Mouse (Mus musculus) right cerebral cortex, adult 2 months (tissue): ENCODE results near the gene Gm44973.
"Not testable (repeated sequence)": the region's sequence is repeated elsewhere in the genome, so short reads cannot be mapped to it uniquely, and the experiment has no call there.

Experiments
- DNase-seq, 2 experiments: peaks; one replicate each; pipeline ENCODE4 v3.0.0; 2021 to 2022; ENCODE audit warnings: low spot score in 2 of 2

The Gm44973 gene

DNA sequence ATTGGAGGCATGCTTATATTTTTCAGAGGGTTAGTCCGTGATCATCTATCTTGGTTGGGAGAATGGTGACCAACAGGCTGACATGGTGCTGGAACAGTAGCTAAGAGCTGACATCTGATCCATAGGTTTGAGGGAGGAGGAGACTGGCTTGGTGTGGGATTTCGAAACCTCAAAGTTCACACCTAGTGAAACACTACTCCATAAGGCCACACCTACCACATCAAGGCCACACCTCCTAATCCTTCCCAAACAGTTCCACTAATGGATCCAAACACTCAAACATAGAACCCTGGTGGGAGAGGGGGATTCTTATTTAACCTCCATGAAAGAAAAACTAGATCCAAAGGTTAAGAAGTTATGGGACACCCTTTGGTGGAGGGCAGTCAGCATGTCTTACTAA lies 1.6 kb downstream of the Gm44973 start:
- DNase-seq: no peak

GRCm38 (mm10) chr7:5017352-5017751 lies 2.1 kb downstream of the Gm44973 start:
- no peak for DNase-seq

DNA sequence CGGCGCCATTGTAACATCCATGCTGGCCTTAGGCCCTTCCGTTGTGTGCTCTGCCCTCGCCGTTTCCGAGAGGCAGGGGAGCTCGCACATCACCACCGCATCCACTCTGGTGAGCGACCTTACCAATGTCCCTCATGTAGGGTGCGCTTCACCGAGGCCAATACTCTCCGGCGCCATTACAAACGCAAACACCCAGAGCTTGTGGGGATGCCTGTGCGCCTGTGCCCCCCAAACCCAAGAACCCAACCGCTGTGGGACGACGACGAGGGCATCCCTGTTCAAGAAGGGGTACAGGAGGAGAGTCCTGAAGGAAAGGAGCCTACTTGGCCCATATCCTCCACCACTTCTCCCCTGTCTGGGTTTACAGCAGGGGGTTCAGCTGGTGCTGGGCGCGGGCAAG lies 2.6 kb downstream of the Gm44973 start:
- DNase-seq: no peak

DNA sequence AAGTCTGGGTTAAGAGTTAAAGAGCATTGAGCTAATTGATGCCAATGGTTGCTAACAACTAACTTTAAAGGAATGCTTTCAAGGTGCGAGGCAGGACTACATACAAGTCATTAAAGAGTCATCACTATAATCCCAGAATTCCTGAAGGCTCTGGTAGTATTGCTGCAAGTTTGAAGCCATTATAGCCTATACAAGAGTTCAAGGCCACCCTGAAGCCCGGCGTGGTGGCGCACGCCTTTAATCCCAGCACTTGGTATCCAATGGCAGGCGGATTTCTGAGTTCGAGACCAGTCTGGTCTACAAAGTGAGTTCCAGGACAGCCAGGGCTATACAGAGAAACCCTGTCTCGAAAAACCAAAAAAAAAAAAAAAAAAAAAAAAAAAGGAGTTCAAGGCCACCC lies 4.3 kb downstream of the Gm44973 start:
- DNase-seq: not testable (repeated sequence)

DNA sequence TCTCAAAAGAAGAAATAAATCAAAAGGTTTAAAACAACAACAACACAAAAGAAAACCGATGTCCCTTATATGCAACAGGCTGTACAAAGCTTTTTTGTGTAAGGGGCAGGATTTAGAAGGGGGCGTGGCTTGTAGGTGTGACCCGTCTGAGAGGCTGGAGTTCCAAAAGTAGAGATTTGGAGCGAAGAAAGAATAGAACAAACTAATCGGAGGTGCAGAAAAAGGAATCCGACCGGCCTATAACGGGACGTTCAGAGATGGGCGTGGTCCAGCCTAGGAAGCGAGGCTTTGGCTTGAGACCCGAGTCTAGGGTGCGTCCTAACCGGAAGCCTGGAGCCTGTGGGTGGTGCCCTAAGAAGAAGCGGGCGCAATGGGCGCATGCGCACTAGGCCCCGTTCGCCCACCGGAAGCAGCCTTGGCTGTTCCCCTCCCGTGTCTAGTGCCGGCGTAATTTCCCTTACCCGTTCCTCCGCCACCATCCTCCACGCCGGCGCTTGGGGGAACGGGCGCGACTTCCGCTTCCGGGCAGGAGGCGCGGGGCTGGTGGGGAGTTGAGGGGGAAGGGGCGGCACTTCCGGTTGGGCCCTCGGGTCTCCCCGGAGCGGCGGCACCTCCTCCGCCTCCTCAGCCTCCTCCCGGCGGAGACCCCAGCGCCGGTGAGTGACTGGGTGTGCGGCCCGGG lies 4.8 kb downstream of the Gm44973 start, which contains the start of the genes Zfp865 and Ccdc106:
TSS of gene Zfp865 (plus strand) at position 377 of the 682 bp plus-strand sequence.
TSS of gene Ccdc106 (plus strand) at position 554 of the 682 bp plus-strand sequence.
- peak; percentile 99 to 100 for DNase-seq

GRCm38 (mm10) chr7:5020685-5021084 lies 5.4 kb downstream of the Gm44973 start:
- no peak for DNase-seq

- DNase-seq: no peak
Measured at GRCm38 (mm10) chr7:5021197-5021596, 5.9 kb downstream of the Gm44973 start.

- no peak for DNase-seq
Measured at GRCm38 (mm10) chr7:5029543-5029942, 14.2 kb downstream of the Gm44973 start.

DNA sequence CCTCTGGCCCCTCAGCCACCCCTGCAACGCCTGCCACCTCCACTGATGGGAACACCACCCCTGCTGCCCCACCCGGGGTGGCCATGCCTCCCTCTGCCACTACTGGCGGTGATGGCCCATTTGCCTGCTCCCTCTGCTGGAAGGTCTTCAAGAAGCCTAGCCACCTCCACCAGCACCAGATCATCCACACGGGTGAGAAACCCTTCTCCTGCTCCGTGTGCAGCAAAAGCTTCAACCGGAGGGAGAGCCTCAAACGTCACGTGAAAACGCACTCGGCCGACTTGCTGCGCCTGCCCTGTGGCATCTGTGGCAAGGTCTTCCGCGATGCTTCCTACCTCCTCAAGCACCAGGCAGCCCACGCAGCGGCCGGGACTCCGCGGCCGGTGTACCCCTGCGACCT lies 14.7 kb downstream of the Gm44973 start:
- no peak for DNase-seq

GRCm38 (mm10) chr7:5030554-5031275 lies 15.4 kb downstream of the Gm44973 start:
- DNase-seq: no peak

- no peak for DNase-seq
Measured at GRCm38 (mm10) chr7:5031496-5031895, 16.2 kb downstream of the Gm44973 start.

DNA sequence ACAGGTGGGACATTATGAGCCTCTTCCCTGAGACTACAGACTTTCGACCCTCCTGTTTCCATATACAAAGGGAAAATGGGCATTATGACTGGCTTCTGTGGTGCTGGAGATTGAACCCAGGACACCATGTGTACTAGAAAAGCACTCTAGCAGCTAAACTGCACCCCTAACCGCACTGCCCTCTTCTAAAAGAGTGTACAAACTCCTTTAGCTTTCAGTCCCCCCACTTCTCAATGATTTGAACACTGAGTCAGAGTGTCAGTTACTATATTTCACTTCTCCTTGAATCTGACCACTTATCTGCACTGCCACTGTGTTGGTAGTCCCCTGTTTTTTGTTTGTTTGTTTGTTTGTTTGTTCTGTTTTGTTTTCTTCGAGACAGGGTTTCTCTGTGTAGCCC lies 18.5 kb downstream of the Gm44973 start, which contains the start of gene 4632433K11Rik:
TSS of gene 4632433K11Rik (plus strand) at position 301 of the 400 bp plus-strand sequence.
- no peak for DNase-seq

DNA sequence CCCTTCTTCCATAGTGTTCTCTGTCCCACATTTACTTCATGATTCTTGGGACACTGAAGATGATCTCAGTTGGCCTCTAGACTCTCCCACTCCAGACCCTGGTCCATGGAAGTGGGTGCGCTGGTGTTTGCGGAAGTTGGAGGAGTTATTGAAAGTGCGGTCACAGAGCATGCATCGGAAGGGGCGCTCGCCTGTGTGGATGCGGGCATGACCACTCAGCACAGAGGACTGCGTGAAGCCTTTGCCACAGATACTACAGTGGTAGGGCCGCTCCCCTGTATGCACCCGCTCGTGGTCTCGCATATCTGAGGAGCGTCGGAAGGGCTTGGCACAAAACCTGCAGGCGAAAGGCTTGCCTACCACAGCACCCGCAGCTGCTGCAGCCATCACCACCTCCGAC lies 20.3 kb downstream of the Gm44973 start:
- DNase-seq: no peak

DNA sequence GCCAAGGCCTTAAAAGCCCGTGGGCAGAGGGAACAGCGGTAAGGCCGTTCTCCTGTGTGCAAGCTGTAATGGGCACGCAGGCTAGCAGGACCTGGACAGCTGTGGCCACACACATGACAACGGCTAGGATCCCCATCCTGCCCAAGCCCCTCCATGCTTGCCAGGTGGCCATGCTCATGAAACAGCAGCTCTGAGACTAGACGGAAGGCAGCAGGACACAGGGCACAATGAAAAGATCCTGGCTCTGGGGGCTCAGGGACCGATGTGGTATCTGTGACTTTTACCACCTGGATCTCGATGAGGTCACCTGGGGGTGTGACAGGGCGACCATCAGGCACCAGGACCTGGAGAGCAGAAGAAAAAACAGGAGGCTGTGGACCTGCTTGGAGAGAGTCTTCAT lies 20.8 kb downstream of the Gm44973 start:
- no peak for DNase-seq

DNA sequence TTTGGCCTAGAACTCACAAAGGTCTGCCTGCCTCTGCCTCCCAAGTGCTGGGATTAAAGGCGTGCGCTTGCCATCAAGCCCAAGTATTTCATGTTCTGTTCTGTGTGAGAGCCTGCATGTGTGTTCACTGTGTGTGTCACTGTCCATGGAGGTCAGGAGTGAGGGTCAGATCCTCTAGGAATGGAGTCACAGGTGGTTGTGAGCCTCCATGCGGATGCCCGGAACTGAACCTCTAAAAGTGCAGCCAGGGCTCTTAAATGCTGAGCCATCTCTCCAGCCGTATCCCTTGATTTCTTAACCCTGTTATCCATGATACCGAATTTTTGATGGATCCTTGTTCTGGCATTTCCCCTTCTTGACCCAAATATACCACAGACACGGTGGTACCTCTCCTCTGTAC lies 21.7 kb downstream of the Gm44973 start:
- no peak for DNase-seq

DNA sequence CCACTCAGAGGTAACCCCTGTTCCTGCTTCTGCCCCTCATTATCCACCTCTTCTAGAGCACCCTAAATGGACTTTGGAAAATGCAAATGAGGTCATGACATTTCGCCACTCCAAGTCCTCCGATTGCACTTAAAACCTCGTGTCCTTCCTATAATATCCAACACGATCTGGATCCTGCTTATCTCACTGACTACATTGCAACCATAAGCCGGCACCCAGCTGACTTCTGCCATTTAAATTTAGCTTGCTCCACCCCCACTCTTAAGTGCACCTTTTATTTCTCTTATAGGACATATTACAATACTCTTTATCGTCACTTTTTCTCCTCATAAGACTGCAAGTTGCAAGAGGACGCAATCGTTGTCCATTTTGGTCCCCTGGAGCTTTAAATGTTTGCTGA lies 22.2 kb downstream of the Gm44973 start:
- DNase-seq: no peak

DNA sequence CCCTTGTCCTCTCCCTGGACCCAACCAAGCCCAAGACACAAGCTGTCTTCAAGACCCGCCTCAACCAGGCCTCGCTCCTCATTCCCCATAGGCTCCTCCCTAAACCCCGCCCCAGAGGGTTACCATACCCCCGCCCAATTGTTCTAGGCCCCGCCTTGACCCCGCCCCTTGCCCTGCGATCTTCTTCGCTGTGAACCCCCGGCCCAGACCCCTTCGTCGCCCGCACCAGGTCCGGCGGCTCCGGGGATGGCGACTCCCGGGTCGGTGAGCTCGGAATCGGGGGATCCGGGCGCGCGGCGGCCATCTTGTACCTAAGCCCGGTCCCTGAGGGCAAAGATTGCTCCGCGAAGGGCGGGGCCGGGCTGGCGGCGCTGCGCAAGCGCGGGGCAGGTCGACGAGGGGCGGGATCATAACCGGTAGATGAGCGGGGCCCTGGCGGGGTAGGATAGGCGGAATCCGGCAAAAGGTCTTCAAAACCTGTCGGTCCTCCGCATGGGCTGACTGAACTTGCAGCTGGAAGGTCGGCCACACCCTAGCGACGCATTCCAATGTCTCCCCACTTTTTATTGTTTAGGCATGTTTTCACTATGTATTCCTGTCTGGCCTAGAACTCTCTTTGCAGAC lies 22.9 kb downstream of the Gm44973 start, which contains the start of gene Zfp784:
TSS of gene Zfp784 (minus strand) at position 338 of the 624 bp plus-strand sequence.
- DNase-seq: peak; percentile 87 to 93

GRCm38 (mm10) chr7:5038940-5039339 lies 23.6 kb downstream of the Gm44973 start:
- DNase-seq: no peak

DNA sequence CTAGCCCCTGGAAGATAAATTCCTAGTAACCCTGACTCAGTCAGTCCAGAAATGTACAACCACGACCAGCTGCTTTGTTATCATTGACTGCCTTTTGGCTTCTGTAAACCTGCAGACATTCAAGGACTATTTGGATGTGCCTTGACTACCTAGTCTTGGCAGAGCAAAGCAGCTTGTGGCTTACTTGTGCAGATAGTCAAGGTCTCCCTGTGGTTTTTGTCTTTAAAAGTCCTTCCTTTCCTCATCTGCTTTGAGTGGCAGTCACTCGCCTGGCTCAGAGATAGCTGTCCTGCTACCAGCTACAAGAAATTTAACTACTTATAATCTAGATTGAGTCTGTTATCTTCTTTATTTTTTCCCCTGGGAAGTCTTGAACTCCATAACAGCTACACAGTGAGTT lies 29.7 kb downstream of the Gm44973 start:
- DNase-seq: no peak

DNA sequence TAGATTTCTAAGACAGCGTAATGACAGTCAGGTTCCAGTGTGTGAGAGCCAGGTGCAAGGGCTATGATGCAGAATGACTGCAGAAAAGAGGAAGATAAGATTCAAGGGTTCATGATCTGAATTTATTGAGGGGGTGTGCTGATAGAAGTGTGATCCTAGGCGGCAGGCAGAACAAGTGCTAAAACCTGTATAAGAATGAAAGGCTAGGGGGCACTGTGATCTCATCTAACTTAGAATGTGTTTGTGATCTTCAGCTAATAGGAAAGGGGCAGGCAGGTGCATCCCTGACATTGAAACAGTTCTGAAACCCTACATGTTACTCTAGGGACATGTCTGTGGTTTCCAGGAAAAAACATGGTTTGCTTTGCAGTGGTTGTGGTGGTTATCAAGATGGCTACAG lies 30.8 kb downstream of the Gm44973 start:
- DNase-seq: no peak

DNA sequence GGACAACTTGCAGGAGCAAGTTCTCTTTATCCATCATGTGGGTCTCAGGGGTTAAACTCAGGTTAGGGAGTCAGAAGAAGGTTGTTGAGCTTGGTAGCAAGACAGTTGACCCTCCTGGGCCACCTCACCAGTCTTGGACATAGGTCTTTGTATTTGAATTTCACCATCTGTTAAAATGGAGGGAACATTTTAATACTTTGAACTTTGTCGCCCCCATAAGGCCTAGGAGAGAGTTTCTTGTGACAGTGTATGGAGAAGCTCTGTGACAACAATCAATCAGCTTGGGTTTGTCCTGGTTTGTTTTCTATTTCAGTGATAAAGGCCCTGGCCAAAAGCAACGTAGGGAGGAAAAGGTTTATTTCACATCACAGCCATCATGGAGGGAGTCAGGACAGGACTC lies 32.0 kb downstream of the Gm44973 start:
- no peak for DNase-seq
